Mouse (Mus musculus): ENCODE measurements around the gene Nsd1.

Gene Nsd1

DNA sequence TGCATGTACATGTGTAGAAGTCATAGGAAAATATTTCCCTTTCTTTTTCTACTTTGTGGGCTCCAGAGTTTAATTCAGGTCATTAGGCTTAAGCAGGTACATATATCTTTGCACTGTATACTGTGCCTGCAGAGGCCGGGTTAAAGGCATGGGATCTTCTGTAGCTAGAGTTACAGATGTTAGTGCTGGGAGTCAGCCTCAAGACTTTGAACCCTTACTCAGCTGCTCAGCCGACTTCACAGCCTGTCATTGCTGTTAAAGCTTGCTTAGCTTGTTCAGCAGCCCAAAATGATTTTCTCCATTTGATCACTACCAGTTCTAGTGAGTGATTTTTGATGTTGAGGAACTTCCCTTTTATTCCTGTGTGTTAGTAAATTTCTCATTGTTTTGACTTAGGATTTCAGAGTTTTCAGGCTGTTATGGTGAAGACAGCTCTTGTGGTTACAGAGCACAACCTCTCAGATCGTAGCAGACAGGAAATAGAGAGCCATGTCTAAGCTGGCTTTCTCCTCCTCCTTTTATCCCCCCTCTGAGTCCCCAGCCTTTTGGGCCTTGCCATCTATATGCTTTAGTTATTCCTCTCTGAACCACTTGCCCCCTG lies 45.6 kb downstream of the Nsd1 start:
- no peak for DNase-seq (ENCODE audit: low read depth, low spot score)

DNA sequence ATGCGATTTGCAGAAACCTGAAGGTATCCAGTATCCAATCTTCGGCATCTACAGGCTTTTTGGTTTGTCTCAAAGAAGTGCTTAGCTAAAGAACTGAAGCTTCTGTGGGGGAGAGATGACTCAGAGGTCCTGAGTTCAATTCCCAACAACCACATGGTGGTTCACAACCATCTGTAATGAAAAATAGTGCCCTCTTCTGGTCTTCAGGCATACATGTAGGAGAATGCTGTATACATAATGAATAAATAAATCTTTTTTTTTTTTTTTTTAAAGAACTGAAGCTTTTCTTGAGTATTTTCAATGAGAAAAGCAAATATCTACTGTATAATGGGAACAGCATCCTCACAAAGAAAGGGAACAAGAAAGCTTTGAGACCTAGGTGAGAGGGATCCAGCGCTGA lies 49.1 kb downstream of the Nsd1 start:
- DNase-seq (ENCODE audit: low read depth, low spot score): no peak

DNA sequence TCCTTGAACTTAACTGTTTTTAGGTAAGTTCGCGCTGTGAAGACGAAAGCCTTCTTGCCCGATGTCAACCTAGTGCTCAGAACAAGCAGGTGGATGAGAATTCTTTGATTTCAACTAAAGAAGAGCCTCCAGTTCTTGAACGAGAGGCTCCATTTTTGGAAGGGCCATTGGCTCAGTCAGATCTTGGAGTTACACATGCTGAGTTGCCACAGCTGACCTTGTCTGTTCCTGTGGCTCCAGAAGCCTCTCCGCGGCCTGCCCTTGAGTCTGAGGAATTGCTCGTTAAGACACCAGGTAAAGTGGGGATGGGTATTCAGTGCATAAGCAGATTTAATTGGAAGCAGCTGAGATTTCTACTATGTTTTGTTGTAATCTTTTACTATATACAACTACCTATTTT lies 51.9 kb downstream of the Nsd1 start:
- no peak for DNase-seq (ENCODE audit: low read depth, low spot score)

DNA sequence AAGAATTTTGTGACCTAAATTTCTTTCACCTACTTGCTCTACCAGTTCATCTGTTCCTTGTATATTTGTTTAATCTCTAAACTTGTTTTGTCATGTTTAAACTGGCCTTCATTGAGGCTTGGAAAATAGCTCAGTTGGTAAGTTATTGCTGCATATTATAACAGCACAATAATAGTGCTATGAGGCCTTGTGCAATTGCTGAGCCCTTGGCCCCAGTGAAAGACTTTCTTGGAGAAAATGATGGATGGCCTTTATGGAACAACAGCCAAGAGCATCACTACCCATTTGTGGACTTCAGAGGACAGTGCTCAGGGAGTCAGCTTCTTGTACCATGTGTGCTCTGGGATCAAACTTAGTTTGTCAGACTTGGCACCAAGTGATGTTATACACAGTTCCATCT lies 52.5 kb downstream of the Nsd1 start:
- no peak for DNase-seq (ENCODE audit: low read depth, low spot score)

DNA sequence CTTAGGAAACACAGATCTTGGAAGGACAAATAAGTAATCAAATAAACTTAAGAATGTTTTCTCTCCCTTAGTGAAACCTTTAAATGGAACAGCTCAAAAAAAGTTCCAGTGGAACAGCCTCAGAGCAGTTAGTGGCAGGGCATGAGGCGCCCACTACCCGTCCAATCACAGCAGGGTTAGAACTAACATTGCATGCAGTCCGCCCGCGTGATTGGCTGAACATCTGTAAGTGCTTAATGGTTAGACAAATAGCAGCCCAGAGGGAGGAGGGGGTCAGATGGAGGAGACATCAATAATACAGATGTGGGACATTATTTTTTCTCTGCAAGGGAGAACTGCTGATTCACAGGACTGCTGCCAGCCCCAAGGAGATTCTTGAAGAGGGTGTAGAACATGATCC lies 67.6 kb downstream of the Nsd1 start:
- no peak for DNase-seq (ENCODE audit: low read depth, low spot score)

DNA sequence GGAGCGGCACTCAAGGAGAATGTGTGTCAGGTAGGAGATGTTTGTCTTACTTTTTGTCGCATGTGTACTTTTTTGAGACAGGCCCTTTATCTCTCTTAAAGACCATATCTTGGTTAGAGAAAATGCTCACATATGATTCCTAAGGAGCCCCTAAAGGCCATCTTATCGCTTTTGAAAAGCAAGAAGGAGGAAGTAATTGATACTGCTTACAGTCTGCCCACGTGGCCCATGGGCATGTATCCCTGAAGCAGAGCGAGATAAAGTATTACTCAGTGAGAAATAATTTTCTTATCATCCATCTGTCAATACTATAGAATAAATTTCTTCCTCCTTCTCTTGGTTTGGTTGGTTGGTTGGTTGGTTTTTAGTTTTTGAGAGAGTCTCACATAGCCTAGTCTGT lies 68.1 kb downstream of the Nsd1 start:
- DNase-seq (ENCODE audit: low read depth, low spot score): no peak

DNA sequence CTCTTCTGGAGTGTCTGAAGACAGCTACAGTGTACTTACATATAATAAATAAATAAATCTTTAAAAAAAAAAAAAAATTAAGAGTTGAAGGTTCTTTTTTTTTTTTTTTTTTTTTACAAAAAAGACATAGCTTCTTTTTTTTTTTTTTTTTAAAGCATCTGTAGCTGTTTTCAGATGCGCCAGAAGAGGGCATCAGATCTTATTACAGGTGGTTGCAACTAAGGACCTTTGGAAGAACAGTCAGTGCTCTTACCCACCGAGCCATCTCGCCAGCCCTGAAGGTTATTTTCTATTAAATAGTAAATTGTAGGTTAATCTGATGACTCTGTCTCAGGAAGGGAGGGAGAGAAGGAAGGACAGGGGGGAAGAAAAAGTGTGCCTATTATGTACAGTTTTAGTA lies 79.3 kb downstream of the Nsd1 start:
- no peak for DNase-seq (ENCODE audit: low read depth, low spot score)

DNA sequence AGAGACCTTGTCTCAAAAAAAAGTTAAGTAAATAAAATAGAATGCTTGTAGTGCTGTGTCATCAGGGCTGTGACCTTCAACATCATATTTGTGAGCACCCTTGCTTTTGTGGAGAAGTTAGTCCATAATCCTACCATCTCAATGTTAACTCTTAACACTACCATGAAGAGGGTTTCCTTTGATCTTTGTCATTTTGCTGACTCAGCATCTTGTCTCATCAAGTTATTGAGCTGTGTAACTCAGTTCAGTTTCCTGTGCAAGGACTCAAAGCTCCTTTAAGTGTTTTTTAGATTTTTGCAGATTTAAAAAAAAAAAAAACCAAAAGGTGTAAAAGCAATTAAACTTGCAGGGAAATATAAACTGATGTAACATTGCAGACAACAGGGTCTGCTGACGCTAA lies 87.2 kb downstream of the Nsd1 start:
- no peak for DNase-seq (ENCODE audit: low read depth, low spot score)

DNA sequence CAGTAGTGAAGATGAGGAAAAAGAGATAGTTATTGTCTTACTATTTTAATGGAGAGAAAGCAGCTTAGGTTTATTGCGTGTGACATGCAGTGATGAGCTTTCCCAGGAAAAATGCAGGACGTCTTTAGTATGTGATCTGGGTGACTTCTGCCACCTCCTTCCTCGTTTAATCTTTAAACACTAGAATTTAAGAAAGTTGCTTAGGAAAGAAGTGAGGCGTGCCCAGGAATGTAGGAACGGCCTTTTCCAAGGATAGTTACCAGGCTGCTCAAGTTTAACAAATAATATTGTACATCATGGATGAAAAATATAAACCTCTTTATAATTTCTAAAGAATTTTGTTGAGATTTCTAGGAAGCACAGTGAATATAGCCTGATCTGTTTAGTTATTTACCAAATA lies 91.3 kb downstream of the Nsd1 start:
- DNase-seq (ENCODE audit: low read depth, low spot score): no peak

DNA sequence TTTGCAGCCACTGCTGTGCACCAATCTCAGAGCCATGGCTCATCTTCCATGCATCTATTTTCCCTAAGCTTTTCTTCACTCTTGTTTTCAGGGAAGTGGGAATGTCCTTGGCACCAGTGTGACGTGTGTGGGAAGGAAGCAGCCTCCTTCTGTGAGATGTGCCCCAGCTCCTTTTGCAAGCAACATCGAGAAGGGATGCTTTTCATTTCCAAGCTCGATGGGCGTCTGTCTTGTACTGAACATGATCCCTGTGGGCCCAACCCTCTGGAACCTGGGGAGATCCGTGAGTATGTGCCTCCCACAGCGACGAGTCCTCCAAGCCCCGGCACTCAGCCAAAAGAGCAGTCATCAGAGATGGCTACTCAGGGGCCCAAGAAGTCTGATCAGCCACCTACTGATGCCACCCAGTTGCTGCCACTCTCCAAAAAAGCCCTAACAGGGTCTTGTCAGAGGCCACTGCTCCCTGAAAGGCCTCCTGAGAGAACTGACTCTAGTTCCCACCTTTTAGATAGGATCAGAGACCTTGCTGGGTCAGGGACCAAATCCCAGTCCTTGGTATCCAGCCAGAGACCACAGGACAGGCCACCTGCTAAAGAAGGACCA lies 102.5 kb downstream of the Nsd1 start:
- DNase-seq (ENCODE audit: low read depth, low spot score): no peak

DNA sequence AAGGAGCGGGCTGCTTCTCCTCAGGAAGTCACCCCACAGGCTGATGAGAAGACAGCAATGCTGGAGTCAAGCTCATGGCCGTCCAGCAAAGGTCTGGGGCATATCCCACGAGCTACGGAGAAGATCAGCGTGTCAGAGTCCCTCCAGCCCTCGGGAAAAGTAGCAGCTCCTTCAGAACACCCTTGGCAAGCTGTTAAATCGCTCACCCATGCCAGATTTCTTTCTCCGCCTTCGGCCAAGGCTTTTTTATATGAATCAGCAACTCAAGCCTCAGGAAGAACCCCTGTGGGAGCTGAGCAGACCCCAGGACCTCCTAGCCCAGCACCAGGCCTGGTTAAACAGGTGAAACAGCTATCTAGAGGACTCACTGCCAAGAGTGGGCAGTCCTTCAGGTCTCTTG lies 103.5 kb downstream of the Nsd1 start:
- no peak for DNase-seq (ENCODE audit: low read depth, low spot score)

DNA sequence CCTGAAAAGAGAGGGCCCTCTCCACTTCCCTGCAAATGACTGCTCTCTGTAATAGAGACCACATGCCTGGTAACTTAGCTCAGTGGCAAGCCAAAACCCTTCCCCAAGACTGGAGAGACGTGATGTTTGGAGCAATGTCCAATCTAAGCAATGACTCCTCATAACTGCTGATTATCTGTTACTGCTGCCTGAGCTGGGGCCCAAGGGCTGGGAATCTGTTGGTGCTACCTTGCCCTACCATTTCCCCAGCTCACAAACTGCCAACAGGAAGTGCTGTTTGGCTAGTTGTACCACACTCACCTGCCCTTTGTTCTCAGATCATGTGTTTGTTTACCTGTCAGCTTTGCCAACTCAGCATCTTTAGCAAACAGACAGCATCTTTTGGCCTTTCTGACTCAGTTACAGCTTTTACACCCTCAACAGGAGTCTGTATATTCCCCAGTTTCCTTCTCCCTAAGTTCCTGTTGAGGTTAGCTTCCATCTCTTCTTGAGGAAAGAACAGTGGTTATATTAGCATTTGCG lies 105.4 kb downstream of the Nsd1 start:
- DNase-seq (ENCODE audit: low read depth, low spot score): no peak

DNA sequence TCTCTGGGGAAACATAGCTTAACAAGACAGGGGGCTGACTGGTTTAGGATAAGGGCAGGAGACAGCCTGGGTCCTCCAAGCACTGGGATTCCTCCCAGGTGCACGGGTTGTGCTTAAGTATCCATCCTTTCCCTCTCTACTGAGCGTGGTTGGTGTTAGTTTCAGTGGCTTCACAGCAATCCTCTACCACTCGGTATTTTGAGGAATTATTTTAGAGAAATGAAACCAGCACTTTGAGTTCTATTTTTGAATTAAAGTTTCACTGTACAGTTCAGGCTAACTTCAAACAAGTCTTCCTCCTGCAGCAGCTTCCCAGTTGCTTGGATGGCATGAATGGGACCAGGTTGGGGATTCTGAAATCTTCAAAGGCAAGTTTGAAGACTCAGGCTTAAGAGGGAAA lies 108.8 kb downstream of the Nsd1 start:
- no peak for DNase-seq (ENCODE audit: low read depth, low spot score)

DNA sequence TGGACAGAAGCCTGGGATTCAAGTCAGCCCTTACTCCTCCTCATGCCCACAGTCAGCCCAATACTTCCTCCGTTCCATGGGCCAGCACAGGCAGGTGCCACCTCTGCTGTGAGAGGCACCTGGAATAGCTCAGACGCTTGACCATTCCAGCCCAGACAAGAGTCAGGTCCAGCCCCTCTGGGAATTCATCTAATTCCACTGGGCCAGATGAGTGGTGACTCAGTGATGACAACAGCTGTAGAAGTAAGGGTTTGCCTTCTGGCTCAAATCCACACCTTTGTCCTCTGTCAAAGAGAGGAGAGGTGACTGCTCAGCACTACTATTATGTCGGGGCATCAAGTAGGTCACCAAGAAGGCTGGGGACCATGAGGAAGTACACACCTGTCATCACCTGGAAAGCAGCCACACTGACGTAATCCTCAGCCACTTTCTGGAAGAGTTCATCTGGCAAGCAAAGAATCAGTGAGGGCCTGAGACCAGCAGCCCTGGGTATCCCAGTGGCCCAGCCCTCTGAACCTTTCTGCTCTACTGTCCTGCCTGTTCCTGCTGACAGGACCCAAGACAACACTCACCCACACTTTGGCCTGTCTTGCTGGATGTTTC lies 110.5 kb downstream of the Nsd1 start, which contains the start of gene Prelid1:
Gene Prelid1, plus strand, starts transcription at position 570 of the 603 bp plus-strand sequence.
- no peak for DNase-seq (ENCODE audit: low read depth, low spot score)

DNA sequence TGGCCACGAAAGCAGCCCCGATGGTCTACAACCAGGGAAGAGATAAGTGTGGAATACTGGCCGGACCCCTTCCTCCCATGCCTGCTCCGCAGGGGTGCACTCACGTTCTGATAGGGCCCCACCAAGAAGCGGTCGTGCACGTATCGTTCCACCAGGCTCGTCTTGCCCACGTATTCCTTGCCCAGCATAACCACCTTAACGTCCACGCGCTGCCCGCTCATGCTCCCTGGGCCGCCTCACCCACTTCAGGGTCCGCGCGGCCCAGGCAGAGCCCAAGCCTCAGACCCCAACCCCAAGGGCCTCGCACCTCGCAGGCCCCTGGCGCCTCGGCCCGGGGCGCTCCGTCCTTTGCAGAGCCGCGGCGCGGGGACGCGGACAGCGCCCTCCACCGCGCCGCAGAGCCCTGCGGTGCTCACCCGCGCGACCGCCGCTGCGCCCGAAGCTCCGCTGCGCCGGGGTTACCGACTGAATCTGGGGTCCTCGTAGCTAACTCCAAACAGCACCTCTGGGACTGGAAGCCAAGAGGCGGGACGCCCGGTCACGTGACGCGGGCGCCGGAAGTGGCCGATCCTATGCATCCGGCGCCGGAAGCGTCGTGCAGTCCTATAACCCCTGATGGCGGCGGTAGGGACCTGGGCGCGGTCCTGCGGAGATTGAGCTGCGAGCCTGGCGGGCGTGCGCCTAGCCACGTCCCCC lies 112.0 kb downstream of the Nsd1 start, which contains the start of gene Rab24:
Gene Rab24, minus strand, starts transcription at position 513 of the 696 bp plus-strand sequence.
- peak; percentile 84 for DNase-seq (ENCODE audit: low read depth, low spot score)

DNA sequence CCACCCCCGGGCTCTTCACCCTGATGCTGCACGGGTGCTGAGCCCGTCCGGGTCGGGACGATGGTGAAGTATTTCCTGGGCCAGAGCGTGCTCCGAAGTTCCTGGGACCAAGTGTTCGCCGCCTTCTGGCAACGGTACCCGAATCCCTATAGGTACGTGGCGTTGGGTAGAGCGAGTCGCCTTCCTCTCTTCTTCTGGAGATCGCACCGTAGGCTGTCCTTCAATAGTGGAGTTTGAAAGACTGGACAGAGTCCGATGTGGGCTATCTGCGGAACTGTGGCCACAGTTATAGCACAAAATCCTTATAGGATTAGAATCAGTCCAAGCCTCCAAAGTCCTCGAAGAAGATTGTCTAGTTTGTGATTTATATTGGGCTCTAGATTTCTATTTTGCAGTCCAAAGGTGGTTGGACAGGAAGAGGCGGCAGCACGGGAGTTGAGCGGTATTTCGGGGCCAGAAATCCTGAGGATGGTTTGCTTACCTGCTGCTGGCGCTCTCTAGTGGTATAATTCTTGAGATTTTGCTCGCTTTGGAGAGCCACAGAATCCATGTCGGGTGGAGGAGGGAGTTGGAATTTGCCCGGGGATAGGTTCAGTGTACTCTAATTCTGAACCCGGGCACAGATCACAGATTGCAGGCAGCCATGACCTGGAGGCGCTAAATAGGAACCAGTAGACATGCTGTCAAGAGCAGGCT lies 112.7 kb downstream of the Nsd1 start:
- DNase-seq (ENCODE audit: low read depth, low spot score): peak; percentile 50

DNA sequence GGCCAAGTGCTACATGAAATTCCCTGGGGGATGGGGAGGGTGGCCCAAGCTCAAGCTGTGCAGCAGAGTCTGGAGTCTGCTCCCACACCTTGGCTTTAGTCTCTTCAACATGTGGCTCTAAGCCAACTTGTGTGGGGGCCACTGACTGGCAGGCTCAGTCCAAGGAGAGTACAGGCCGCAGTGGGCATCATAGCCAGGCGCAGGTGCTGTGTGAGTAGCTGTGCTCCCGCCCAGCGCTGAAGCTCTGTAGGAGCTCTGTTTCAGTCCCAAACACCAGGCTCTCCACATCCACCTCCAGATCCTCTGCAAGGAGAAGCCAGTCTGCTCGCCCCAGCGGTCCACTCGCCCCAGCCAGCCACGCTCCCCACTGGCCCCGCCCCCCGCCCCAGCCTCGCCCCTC lies 116.0 kb downstream of the Nsd1 start:
- no peak for DNase-seq (ENCODE audit: low read depth, low spot score)

DNA sequence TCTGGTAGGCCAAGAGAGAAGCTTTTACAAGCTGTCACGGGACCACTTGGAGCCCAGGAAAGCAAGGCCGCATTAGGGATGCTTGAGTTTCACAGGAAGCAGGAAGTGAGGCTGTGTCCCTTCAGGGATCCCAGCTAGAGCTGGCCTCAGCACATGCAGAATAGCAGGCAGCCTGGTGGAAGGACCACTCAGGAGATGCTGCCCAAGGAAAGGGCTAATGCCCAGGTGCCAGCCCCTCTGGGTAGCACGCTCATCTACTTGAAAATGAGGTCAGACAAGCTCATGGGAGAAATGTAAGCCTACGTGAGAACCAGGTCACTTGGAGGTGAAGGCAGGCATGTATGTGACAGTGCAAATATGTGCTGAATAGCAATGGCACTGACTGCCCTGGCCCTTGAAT lies 117.6 kb downstream of the Nsd1 start:
- DNase-seq (ENCODE audit: low read depth, low spot score): no peak

DNA sequence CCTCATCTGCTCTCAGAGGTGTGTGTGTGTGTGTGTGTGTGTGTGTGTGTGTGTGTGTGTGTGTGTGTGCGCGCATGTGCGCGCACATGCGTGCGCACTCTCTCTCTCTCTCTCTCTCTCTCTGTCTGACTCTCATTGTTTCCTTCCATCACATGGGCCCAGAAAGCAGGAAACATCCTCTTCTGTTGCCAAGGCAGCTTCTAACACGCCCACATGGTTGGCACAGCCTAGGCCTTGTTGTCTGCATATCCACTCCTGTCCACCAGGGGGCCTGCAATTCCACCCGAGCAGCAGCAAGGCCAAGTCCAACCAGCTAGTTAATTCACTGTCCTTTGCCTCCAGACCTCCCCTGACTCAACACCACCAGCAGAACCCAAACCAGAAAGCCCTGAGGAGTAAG lies 118.1 kb downstream of the Nsd1 start:
- peak; percentile 87 for DNase-seq (ENCODE audit: low read depth, low spot score)

DNA sequence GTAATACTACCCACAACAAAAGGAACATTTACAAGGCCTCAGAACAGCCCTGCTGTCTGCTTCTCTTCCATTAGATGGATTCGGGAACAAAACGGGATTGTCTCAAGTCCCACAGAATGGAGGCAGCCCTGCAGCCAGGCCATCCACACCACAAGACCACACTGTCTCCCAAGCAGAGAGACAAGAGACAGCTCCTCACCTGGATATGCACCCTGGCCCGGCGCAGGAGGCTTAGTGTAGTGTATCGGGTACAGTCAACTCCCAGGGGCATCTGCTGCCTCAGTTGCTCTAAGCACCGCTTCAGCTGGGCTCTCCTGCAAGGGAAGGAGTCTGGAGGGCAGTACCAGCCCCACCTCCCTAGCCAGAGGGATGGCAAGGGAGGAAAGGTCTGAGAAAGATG lies 118.6 kb downstream of the Nsd1 start:
- no peak for DNase-seq (ENCODE audit: low read depth, low spot score)

DNA sequence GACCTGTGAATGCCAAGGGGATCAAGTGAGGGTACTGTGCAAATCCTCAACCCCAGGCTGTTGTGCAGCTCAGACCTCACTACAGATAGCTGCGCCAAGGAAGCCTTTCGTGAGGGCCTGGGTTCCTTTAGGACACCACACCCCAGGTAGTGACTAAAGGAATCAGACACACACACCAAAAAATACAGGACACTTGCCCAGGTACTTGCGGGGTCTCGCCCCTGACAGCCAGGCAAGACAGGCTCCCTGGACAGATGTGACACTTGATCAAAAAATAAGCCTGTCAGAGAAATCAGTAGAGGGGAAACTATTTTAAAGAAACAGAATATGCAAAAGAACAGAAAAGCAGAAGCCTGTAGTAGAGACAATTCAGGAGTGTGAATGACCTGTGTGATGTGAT lies 119.1 kb downstream of the Nsd1 start:
- DNase-seq (ENCODE audit: low read depth, low spot score): no peak

DNA sequence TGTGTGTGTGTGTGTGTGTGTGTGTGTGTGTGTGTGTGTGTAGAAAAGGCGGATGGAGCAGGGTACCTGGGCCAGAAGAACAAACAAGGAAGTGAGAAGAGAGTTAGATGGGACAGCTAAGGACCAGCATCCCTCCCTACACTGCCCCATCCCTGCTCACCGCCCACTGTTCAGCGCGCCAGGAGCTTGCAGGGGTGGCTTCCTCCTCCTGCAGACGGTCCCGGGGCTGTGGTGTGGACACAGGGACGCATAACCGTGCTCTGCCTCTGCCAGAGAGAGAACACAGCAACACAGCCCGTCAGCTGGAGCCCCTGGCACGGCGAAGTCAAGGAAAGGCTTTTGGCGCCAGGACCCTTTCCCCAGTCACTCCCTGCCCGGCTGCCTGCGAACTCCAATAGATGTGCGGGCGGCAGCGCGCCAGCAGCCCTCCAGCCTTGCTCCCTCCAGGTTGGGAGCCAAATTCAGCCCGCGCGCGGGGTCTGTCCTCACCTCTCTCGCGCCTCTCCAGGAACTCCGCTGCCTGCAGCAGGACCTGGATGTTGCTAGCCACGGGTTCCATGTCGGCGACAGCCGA lies 119.6 kb downstream of the Nsd1 start:
- no peak for DNase-seq (ENCODE audit: low read depth, low spot score)

All from forelimb bud, embryonic 11.5 days (tissue).